Mouse (Mus musculus) kidney, embryonic 16.5 days (tissue): ENCODE measurements around the gene Pknox1. TPM values are rescaled to one million over a fixed set of nuclear protein-coding genes. Genes with fewer than 3 reads are reported as not detected.
A peak's percentile ranks its signal among the peaks of the same experiment; 100 is the strongest.

Experiments used
- ATAC-seq: fragments of 200-750 bp; cut with Nextera tagmentation; 2 replicates; pipeline ENCODE4 v1.8.0; 2017; ENCODE audit warnings: moderate TSS enrichment; ENCODE audit not compliant: low FRiP score, low TSS enrichment
- H3K27ac ChIP-seq: fragments of 300-500 bp; sonication (generic); 2 replicates; pipeline ENCODE4 v1.5.1; 2014; ENCODE audit warnings: low read length
- H3K27me3 ChIP-seq: fragments of 300-500 bp; sonication (generic); 2 replicates; pipeline ENCODE4 v1.6.1; 2014; ENCODE audit warnings: low read length, control low read depth, mixed read lengths; ENCODE audit not compliant: insufficient read depth
- H3K36me3 ChIP-seq: fragments of 300-500 bp; sonication (generic); 2 replicates; pipeline ENCODE4 v1.6.1; 2014; ENCODE audit warnings: low read length, control low read depth, mixed read lengths; ENCODE audit not compliant: insufficient read depth
- H3K4me1 ChIP-seq: fragments of 300-500 bp; sonication (generic); 2 replicates; pipeline ENCODE4 v1.6.1; 2014; ENCODE audit warnings: low read length, control low read depth, mixed read lengths; ENCODE audit not compliant: insufficient read depth
- H3K4me2 ChIP-seq: fragments of 300-500 bp; sonication (generic); replicated peaks from 2 replicates; pipeline ENCODE4 v1.6.1; 2014; ENCODE audit warnings: low read depth, low read length
- H3K4me3 ChIP-seq: fragments of 300-500 bp; sonication (generic); 2 replicates; pipeline ENCODE4 v1.5.1; 2014; ENCODE audit warnings: mild to moderate bottlenecking, low read length
- H3K9ac ChIP-seq: fragments of 300-500 bp; sonication (generic); replicated peaks from 2 replicates; pipeline ENCODE4 v1.6.1; 2014; ENCODE audit warnings: low read length
- H3K9me3 ChIP-seq: fragments of 300-500 bp; sonication (generic); 2 replicates; pipeline ENCODE4 v1.6.1; 2016; ENCODE audit warnings: low read length, control low read depth
- WGBS: fragments of 180-500 bp; shearing (Covaris S2); extraction: QIAGEN DNeasy Blood & Tissue Kit; methylation state at CpG from one replicate; pipeline ENCODE4 v1.1.7; 2014; 5-methylcytosine and 5-hydroxymethylcytosine counted together
- polyA plus RNA-seq: library from polyadenylated mRNA; unstranded; fragments of >200 nt; fragmentation: Nextera tagmentation; extraction: Ambion mirVana; gene quantifications from 2 replicates; pipeline ENCODE4 v1.2.1, GENCODE M21; 2015

Pknox1 gene
- polyA plus RNA-seq, 1 experiment from 2014 or later: 38.2 TPM

DNA sequence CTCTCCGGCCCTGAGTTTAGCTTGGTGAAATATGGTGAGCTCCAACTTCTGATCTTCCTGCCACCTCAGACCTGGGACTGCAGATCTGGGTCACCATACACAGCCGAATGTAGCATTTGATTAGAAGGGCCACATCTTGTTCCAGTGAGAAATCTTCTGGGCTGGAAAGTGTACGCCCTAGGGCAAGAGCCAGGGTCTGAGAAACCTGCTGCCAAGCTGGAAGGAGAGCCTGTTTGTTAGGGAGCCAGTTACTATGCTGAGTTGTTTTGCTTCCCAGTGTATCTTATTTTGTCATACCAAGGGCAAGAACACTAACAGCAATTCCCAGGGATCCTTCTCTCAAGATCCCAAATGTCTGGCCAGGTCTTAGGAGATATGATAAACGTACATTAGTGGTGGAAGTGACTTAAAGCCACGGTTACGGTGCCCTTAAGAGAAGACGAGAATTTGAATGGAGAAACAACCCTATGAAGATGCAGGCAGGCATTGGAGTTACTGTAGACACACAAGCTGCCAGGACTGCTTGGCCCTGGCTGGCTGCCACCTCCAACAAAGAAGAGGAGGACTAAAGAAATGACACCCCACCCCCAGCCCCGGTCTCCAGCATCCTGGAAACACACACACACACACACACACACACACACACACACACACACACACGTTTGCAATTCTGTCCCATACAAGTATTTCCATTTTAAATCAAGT lies 73.5 kb downstream of the Pknox1 start:
- Histone ChIP-seq H3K9ac (no peak overlapping the region), H3K27ac (no peak overlapping the region), H3K36me3 (no peaks in the 10 kb centered on the region), H3K27me3 (peaks cover 16% of the 10 kb centered on the region), H3K4me3 (no peak overlapping the region), H3K4me2 (peak overlapping the region; percentile 99; the same call in 1 of the 2 replicates), H3K4me1 (peaks cover 11% of the 10 kb centered on the region), H3K9me3 (no peaks in the 10 kb centered on the region)
- WGBS: 64% methylated on average over 9 of the region's 9 CpGs
- ATAC-seq: no peak

DNA sequence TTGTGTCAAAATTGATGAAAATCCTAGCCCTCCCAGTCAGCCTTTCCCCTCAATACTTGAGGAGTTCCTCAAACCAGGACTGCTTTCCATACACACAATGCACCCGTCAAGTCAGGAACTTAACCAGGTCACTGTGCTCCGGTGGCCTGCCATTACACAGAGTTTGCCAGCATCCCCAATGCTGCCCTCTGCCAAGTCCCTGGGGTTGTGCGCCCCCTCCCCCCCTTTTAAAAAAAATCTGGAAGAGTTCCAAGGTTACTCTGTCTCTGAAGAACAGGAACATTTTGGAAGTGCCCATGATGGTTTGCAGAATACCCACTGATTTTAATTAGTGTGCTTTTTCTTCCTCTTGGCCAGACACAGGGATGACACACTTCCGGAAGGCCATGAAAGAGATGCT lies 75.1 kb downstream of the Pknox1 start:
- H3K9me3 ChIP-seq: no peaks in the 10 kb centered on the region
- H3K4me2 ChIP-seq: no peak overlapping the region
- H3K27me3 ChIP-seq: peaks cover 16% of the 10 kb centered on the region
- no peaks in the 10 kb centered on the region for H3K36me3 ChIP-seq
- WGBS: 69% methylated on average over 4 of the region's 4 CpGs
- no peak for ATAC-seq
- no peak overlapping the region for H3K9ac ChIP-seq
- no peak overlapping the region for H3K4me3 ChIP-seq
- peaks cover 11% of the 10 kb centered on the region for H3K4me1 ChIP-seq
- H3K27ac ChIP-seq: no peak overlapping the region

DNA sequence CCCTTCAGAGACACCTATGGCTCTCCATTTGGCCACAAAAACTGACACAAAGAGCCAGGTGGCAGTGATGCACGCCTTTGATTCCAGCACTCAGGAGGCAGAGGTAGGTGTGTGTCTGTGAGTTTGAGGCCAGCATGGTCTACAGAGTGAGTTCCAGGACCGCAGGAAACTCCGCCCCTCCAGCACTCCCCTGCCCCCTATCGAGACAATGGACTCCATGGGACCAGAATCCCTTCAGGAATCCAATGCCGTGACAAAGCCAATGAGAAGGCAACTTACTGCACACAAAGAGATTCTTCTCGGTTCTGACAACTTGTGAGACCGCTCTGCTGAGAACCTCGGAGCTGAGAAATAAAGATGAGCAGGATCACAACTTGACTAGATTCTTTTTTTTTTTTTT lies 77.8 kb downstream of the Pknox1 start:
- Histone ChIP-seq H3K4me2 (no peak overlapping the region), H3K4me1 (peaks cover 2% of the 10 kb centered on the region; the same call in 1 of the 2 replicates), H3K27me3 (no peaks in the 10 kb centered on the region), H3K36me3 (peaks cover 16% of the 10 kb centered on the region), H3K4me3 (no peak overlapping the region), H3K9ac (no peak overlapping the region), H3K27ac (no peak overlapping the region), H3K9me3 (0 out of 2 replicates have a peak, but pooled peaks cover 2% of the 10 kb centered on the region)
- ATAC-seq: no peak
- WGBS: 59% methylated on average over 8 of the region's 8 CpGs

DNA sequence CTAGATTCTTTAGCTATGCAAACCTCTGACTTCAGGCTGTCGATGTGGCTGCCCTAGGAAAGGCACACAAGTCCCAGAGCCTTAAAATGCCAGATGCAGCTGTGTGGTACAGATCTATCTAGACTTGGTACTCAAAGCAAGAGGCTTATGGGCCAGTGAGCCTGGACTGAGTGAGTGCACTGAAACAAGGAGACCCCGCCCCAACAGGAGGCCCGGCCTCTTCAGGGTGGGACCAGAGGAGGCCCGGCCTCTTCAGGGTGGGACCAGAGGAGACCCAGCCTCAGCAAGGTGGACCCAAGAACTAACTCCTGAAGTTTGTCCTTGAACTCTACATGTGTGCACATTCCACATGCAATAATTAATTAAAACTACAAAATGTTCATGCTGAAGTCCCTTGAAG lies 78.4 kb downstream of the Pknox1 start:
- no peaks in the 10 kb centered on the region for H3K4me1 ChIP-seq
- no peak for ATAC-seq
- peaks cover 22% of the 10 kb centered on the region for H3K36me3 ChIP-seq
- H3K9ac ChIP-seq: no peak overlapping the region
- no peak overlapping the region for H3K4me3 ChIP-seq
- no peaks in the 10 kb centered on the region for H3K27me3 ChIP-seq
- H3K4me2 ChIP-seq: no peak overlapping the region
- 73% methylated on average over 4 of the region's 4 CpGs for WGBS
- no peak overlapping the region for H3K27ac ChIP-seq
- H3K9me3 ChIP-seq: 0 out of 2 replicates have a peak, but pooled peaks cover 2% of the 10 kb centered on the region

DNA sequence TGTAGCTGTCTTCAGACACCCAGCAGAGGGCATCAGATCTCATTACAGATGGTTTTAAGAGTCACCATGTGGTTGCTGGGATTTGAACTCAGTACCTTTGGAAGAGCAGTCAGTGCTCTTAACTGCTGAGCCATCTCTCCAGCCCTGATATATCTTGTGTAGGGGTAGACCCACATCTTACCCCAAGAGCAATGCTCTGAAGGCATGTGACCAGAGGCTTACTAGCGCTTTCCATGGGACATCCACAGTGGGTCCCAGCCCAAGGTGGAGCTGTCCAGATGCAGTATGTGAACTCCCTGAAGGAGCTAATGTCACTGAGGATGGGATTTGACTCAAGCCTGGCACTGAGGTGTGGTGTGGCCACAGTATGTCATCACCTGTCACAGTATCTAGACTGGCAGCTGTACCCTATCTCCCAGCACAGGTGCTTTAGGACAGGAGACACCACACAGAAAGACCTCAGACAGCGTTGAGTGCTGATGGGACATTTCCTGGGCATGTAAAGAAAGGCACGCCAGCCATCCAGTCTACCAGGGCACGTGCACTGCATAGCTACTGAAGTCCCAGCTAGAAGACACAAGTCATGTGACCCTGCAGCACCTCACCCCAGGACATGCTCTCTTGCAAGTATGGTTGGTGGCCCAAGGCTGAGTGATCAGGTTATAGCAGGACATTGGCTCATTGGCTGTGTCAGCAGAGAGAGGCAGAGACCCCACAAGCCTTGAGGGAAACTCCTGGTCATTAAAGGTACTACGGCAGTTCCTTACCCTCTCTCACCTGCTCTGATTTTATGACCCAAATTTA lies 81.9 kb downstream of the Pknox1 start:
- 93% methylated on average over 5 of the region's 5 CpGs for WGBS

DNA sequence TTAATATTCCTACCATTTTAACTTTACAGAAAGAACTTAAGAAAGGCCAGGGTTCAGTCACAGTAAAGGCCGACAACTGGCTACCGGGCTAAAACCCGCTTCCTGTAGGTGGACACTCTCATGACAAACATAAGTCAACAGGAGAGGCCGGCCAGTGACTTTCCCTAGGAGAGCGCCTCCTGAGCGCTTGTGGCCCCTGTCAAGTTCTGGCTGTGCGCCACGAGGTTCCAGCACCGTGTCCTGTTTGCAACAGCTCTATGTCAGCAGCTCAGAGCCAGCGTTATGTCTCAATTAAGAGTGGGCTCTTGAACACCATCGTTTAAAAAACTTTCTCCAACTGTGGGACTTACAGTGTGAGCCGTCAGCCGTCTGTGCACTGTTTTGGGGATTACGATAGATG lies 87.6 kb downstream of the Pknox1 start:
- Histone ChIP-seq H3K9me3 (no peaks in the 10 kb centered on the region), H3K4me2 (no peak overlapping the region), H3K27ac (no peak overlapping the region), H3K36me3 (peaks cover 88% of the 10 kb centered on the region), H3K9ac (no peak overlapping the region), H3K4me3 (no peak overlapping the region), H3K4me1 (peaks cover 8% of the 10 kb centered on the region), H3K27me3 (no peaks in the 10 kb centered on the region)
- WGBS: 89% methylated on average over 14 of the region's 14 CpGs
- no peak for ATAC-seq

More for the DNA sequence above, 81.9 kb downstream of the Pknox1 start:
- H3K4me2 ChIP-seq: no peak overlapping the region
- no peak overlapping the region for H3K9ac ChIP-seq
- 0 out of 2 replicates have a peak, but pooled peaks cover 2% of the 10 kb centered on the region for H3K9me3 ChIP-seq
- no peak overlapping the region for H3K4me3 ChIP-seq
- ATAC-seq: peak; percentile 23; the same call in 1 of the 2 replicates
- no peaks in the 10 kb centered on the region for H3K27me3 ChIP-seq
- H3K4me1 ChIP-seq: no peaks in the 10 kb centered on the region
- peaks cover 57% of the 10 kb centered on the region for H3K36me3 ChIP-seq
- no peak overlapping the region for H3K27ac ChIP-seq

DNA sequence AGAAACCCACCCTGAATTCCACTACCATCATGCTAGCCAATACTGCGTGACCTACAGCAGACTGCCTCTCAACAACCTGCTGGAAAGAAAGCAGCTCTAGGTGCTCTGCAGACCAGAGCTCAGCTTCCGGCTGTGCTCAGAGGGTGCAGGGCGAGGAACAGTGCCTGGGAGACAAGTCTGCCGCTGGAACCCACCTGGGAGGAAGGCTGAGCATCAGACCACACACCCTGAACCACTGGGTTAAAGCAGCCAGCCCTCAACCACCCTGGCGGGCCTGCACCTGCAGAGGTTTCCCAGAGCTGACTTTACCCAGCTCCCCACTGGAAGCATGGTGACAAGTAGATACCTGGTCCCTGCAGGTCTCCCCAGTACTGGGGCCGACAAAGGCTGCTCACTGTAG lies 88.7 kb downstream of the Pknox1 start:
- H3K27ac ChIP-seq: no peak overlapping the region
- no peak for ATAC-seq
- no peaks in the 10 kb centered on the region for H3K9me3 ChIP-seq
- no peak overlapping the region for H3K9ac ChIP-seq
- H3K27me3 ChIP-seq: no peaks in the 10 kb centered on the region
- H3K4me2 ChIP-seq: no peak overlapping the region
- 84% methylated on average over 6 of the region's 6 CpGs for WGBS
- H3K4me1 ChIP-seq: peaks cover 14% of the 10 kb centered on the region
- H3K4me3 ChIP-seq: no peak overlapping the region
- H3K36me3 ChIP-seq: peaks cover 77% of the 10 kb centered on the region

DNA sequence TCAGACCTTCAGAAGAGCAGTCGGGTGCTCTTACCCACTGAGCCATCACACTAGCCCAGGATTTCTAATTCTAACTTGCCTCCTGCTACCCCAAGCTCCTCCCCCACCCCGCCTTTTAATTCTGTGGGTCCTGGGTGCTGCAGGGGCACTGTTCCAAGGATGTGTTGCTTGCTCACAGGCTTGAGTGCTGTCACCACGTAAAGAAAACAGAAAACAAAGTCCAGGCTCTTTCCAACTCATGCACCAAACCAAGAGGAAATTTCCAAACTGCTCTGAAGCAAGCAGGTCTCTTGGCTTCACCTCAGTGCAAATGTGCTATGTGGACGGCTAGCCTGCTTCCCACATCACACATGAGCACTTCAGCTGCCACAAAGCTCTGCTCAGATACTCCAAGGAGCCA lies 90.8 kb downstream of the Pknox1 start:
- Histone ChIP-seq H3K27me3 (no peaks in the 10 kb centered on the region), H3K9me3 (no peaks in the 10 kb centered on the region), H3K27ac (no peak overlapping the region), H3K9ac (no peak overlapping the region), H3K4me1 (peaks cover 18% of the 10 kb centered on the region), H3K4me3 (no peak overlapping the region), H3K4me2 (no peak overlapping the region), H3K36me3 (peaks cover 56% of the 10 kb centered on the region)
- 73% methylated on average over 4 of the region's 4 CpGs for WGBS
- no peak for ATAC-seq

DNA sequence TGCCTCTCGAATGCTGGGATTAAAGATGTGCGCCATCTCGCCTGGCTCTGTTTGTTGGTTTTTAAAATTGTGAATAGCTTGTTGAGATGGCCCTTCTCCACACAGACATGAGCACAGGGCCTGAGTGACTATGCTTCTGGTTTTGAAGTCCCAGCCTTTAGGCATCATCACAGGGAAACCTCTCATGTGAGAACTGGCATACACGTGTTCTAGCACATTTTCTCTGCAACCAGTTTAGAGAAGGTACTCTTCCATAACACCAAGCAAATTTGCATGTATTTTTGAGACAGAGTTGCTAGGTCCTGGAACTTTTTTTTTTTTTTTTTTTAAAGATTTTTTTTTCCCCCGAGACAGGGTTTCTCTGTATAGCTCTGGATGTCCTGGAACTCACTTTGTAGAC lies 92.1 kb downstream of the Pknox1 start:
- no peak overlapping the region for H3K4me3 ChIP-seq
- peaks cover 43% of the 10 kb centered on the region for H3K36me3 ChIP-seq
- H3K4me2 ChIP-seq: no peak overlapping the region
- no peaks in the 10 kb centered on the region for H3K27me3 ChIP-seq
- H3K9ac ChIP-seq: no peak overlapping the region
- ATAC-seq: no peak
- peaks cover 18% of the 10 kb centered on the region for H3K4me1 ChIP-seq
- no peak overlapping the region for H3K27ac ChIP-seq
- 84% methylated on average over 5 of the region's 5 CpGs for WGBS
- H3K9me3 ChIP-seq: no peaks in the 10 kb centered on the region
